Mouse (Mus musculus): Measurements from ENCODE around the gene Foxo1. TPM values are rescaled to one million over a fixed set of nuclear protein-coding genes. Genes with fewer than 3 reads are reported as not detected.

Foxo1 gene
- 10 to 100 TPM; 22.5 to 24.5 TPM for total RNA-seq (2021)
- long read RNA-seq, full-length matches to known transcripts: 41 of 58 reads
- long read RNA-seq, partial matches to known transcripts: 15 of 58 reads
- long read RNA-seq, other reads (novel, unspliced or antisense): 2 of 58 reads

DNA sequence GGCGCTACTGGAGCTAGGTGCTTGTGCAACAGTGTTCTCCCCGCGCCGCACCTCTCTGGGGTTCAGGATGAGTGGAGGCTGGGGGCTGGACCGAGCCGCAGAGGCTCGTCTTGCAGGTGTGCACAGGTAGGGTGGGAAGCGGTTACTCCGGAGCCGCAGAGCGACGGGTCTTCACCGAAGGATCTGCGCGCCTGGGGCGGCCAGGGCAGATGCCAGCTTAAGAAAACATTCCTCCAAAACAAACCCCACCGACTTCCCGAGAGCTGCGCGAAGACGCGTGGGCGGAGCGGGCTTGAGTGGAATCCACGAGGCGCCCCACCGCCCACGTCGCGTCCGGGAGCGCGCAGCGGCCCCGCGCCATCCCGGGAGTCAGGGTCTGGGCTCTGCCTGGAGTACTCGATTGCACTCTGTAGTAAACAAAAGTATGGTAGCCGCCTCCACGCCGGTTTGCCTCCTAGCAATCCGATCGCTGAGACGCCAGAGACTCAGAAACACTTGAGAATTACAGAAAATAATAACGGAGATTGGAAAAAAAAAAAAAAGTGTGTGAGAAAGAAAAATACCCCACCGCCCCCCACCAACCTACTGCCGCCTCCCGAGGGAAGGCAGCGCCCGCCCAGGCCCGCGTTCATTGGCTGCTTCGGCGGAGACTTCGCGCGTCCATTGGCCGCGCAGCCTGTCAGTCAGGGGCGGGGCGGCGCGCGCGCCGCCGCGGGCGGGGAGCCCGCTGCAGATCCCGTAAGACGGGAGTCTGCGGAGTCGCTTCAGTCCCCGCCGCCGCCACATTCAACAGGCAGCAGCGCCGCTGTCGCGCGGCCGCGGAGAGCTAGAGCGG is at the start of gene Foxo1:
Gene Foxo1 (plus strand): TSS at position 685 of the 835 bp plus-strand sequence.
- DNase-seq (ENCODE audit: low spot score in 2 of 2): peak; percentile 65 to 91

DNA sequence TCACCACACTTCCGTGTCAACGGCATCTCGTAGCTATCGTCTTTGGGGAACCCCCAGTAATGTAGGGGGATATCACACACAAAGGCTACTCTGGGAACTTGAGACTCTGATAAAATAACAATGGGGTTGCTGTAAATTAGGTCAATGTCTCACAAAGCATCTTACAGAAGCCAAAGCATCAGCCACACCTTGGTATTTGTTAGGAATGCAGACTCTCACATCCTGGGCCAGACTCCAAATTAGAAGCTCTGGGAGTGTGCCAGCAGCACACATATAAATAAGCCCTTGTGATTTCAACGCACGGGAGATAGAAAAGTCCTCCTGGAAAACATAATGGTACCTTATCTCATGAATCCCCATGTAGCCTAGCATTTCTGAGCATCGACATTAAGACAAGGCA is 49.3 kb upstream of the Foxo1 start:
- no peak for DNase-seq (ENCODE audit: low spot score in 2 of 2)

DNA sequence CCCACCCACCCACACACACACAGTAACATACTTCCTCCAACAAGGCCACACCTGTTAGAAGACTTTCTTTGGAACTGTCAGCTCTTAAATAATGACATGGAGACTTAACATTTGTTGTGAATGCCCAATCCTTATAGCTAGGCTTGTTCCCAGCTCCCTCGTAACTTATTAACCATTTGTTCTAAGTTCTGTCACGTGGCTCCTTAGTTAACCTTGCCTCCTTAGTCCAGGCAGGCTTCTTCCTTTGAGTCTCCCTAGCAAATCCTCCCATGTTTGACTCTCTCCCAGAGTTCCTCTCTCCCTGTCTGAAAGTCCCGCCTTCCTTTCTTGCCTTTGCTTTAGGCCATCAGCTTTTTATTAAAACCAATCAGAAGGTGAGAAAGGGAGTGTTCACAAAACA is 47.1 kb upstream of the Foxo1 start:
- DNase-seq (ENCODE audit: low spot score in 2 of 2): no peak

DNA sequence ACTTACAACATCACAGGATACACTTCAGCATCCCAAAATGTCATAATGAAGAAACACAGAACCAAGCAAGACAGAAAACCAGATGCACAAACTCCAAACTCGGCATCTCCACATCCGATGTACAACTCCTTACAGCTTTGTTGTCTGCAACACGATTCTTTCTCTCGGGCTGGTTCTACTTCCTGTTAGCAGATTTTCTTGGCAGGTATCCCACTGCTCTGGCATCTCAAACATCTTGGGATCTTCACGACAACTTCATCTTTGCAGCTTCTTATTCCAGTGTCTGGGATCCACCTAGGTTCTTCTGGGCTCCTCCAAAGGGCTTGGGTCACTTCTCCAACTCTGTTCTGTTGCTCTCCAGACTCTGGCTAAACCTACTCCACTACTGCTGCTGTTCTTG is 46.2 kb upstream of the Foxo1 start:
- DNase-seq (ENCODE audit: low spot score in 2 of 2): no peak

DNA sequence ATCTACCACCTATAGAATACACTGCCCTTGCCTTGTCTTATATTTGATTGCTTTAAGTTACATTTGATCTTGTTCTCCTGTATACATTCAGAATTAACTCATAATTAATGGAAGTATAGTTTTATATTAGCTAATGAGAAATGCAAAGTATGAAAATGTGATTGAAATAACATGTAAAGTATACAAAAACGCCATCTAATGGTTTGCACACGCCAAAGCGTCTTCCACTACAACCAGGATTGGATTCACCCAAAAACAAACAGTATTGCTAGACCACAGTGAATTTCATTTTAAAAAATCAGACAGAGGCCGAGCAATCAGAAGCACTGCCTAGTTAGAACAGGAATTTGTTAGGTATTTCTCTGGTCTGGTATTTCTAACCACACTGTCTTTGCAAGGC is 31.6 kb upstream of the Foxo1 start:
- DNase-seq (ENCODE audit: low spot score in 2 of 2): no peak

DNA sequence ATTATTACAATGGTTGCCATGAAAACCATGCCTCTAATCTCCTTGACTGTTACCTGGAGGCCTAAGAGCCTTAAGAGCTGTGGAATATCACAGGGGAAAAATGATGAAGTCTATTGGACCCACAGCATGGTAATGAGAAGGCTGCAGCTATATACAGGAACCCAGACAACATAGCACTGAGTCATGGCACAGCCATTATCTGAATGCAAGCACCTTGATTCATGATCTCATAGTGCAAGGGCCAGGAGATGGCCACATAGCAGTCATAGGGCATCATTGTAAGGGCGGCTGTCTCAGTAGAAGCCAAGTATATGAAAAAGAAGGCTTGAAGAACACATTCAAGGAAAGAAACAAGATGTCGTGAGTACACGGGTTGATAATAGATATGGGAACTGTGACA is 31.0 kb upstream of the Foxo1 start:
- no peak for DNase-seq (ENCODE audit: low spot score in 2 of 2)

DNA sequence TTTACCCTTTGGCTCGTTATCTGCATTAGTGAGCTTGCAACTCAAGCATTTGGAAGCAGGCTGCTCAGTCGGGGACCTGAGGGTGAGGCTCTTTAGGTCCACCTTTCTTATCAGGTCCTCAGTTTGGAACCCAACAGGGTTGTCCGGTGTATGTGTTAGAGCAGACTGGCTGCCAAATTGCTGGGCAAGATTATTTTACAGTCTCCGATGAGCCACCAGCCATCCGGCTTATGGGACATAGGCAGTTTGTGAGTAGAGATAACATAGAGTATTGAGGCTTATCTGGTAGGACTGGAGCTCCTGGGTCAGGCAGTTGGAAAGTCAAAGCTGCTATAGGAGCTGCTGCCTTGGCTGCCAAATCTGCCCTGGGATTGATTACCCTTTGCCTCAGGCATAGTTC is 27.1 kb upstream of the Foxo1 start:
- no peak for DNase-seq (ENCODE audit: low spot score in 2 of 2)

DNA sequence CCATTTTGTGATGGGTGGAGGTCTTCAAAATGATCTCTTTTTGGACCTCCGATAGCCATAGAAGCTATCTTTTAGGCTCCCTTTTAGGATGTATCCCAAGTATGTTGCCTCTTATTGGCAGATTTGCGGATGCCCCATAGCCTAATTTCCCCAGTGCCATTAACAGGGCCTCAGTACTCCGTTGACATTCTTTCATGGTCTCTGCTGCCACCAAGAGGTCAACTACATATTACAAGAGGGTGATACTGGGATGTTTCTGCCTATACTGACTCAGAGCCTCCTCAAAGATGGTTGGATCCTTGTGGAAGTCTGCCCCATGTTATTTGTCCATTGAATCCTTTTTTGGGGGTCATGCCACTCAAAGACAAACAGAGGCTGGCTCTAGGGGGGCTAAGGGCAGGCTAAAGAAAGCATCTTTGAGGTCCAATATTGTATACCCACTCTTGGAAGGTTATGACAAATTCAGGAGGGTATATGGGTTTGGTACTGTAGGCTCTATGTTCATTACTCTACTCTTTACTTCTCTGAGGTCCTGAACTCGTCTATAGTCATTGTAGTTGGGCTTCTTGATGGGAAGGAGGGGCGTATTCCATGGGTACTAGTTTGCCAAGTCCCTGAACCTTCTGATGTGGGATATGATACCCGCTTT is 25.6 kb upstream of the Foxo1 start:
- DNase-seq (ENCODE audit: low spot score in 2 of 2): peak; percentile 71 to 93

DNA sequence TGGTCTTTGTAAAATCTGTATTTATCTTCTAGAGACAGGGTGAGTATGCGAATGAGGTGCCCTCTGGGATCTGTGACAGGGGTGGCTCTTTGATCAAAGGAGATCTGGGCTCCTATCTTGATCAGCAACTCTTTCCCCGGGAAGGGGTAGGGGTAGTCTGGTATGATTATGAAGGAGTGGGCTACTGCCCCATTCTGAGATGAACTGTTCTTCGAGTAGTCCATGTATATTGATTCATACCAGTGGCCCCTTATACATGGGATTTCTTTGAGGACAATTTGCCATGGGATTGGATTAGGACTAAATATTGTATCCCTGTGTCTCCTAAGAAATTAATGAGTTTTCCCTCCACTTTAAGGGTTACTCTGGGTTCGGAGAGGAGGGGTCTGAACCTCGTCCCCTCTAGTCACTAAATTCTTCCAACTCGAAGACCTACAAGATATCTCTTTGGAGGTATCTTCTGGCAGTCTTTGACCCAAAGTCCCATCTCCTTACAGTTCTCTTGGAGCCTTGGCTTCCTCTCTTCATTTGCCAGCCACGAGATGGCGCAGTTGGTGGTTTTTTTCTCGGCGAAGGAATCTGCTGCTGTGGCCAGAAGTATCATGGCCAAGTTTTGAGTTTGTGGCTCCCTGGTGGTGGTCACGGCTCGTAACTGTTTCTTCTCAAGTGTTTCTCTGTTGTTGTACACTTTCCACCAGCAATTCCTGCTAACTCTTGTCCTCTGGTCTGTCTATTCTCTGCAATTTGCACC is 24.7 kb upstream of the Foxo1 start:
- DNase-seq (ENCODE audit: low spot score in 2 of 2): no peak

DNA sequence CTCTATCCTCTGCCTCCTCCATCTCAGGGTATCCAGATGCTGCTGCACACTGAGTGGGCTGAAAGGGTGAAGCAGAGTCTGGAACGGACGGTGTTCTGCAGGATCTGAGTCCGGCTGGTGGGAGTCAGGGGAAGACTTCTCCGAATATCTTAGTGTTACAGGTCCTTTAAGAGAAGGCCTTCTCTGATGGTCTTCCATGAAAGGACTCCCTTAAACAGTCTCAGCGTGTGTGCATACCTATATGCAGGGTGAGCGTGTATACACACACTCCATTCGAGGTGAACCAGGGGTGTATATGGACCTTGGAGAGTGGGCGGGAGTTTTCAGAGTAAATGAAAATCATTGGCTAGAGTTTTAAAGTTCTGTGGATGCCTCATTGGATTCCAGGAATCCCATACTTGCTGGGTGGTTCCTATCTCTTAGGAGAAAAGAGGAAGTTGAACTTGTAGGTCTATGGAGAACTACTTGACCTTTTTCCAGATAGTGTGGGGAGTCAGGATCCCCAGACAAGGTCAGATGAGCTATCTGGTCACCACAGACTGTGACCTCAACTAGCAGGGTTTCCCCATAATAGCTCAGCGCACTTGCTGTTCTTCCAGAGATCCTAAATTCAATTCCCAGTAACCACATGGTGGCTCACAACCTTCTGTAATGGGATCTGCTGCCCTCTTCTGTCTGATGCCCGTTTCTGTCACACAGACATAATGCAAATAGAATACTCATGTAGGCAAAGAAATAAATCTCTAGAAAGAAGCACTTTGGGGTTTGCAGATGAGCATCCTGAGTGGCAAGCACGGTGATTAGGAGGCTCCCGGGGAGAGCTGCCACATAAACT is 21.9 kb upstream of the Foxo1 start:
- no peak for DNase-seq (ENCODE audit: low spot score in 2 of 2)

DNA sequence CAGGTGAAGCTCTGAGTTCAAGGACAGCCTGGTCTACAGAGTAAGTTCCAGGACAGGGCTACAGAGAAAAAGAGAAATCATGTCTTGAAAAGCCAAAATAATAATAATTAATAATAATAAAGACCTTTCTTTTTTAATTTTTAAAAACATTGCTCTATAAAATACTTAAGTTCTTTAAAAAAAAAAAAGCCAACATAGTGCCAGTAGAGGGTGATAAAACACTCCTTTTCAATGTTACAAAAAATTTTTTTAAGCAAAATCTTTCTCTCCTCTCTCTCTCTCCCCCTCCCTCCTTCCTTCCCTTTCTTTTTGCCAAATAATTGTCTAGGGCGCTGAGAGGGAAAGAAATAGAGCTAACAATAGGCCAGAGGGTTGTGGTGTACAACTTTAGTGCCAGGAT is 17.0 kb upstream of the Foxo1 start:
- no peak for DNase-seq (ENCODE audit: low spot score in 2 of 2)

DNA sequence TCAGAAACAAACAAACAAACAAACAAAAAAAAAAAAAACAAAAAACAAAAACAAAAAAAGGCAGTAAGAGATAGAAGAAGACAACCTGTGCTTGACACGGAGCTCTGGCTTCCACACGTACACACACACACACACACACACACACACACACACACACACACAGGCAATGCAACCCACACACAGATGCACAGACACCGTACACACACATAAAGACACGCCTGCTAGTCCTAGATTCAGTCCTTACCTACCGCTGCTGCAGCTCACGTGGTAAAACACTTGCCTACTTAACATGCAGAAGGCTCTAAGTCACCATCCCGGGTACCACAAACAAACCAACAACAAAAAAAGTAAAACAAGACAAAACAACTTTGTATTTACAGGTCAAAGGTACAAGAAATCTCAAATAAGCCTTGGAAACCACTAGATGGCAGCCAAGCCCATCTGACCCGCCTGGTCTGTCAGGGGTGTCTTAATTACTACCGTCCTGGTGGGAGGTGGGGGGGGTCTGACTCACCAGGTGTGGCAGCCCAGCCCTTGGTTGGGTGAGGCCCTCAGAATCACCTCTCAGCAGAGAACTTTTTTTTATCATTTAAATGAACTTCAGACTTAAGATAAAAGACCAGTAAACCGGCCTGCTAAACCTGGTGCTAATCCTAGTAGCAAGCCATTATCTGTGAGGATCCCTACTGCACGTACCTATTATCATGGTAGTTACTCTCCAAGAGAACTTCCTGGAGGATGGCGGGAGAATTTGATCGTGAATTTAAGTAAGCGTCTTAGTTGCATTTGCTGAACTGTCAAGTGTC is 14.3 kb upstream of the Foxo1 start:
- peak in 1 of 2 experiments; percentile 25 for DNase-seq (ENCODE audit: low spot score in 2 of 2)

DNA sequence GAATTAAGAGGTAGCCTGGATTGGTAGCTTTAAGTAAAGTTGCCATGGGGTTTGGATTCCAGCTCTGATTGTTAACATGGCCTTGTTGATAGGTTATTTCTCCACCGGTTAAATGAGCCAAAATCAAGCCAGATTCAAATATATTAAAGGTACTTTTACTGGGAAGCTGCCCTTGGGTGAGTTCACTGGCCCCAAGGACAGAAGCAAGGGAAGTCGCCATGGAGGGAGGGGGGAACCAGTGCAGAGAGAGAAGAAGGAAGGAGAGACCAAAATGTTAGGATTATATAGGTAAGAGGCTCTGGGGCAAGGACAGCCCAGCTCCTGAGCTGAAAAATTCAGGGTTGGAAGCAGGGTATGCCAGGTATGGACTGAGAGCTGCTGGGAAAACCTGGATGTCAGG is 13.6 kb upstream of the Foxo1 start:
- no peak for DNase-seq (ENCODE audit: low spot score in 2 of 2)

DNA sequence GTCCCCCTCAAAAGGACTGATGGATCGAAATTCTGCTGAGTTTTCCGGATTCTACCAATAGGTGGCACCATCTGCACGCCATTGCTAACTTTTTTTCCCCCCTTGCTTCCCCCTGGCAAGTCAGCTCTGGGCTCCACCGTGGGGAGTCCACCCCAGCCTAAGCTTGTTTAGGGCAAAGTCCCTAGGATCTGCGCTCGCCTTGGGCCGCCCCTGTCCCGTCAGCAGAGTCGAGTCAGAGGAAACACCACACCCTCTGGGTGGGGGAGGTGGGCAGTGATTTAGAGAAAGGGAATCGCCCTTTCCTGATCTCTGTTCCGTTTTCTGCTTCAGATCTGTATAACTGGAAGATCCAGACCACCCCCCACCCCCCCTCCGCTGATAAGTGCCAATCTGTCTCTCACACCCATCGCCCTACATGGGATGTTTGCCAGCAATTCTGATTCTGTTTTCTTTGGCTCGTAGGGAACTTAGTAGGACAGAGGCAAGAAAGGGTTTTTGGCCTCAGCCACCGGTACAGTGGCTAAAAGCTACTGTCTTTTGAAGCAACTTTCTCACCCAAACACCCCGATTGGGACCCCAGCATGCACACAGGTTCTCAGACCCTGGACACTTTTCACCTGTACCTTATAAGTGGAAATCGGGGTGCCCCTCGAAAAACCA is 10.2 kb upstream of the Foxo1 start:
- DNase-seq (ENCODE audit: low spot score in 2 of 2): peak in 1 of 2 experiments; percentile 55

DNA sequence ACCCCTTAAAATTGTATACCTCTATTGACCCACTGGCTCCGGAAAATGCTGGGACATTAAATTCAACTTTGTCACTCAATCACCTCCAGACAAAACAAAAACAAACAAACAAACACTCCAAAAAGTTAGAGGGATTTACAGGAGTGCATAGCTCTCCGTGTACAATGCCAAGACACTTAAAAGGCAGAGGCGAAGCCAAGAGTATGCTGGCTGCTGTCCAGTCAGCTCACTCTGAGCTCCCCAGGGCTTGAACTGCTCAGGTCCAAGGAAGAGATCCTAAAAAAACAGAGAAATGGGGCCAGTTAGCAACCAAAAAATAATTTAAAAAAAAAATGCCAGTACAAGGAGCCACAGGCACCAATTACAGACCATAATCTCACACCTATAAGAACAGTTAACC is 9.6 kb upstream of the Foxo1 start:
- no peak for DNase-seq (ENCODE audit: low spot score in 2 of 2)

DNA sequence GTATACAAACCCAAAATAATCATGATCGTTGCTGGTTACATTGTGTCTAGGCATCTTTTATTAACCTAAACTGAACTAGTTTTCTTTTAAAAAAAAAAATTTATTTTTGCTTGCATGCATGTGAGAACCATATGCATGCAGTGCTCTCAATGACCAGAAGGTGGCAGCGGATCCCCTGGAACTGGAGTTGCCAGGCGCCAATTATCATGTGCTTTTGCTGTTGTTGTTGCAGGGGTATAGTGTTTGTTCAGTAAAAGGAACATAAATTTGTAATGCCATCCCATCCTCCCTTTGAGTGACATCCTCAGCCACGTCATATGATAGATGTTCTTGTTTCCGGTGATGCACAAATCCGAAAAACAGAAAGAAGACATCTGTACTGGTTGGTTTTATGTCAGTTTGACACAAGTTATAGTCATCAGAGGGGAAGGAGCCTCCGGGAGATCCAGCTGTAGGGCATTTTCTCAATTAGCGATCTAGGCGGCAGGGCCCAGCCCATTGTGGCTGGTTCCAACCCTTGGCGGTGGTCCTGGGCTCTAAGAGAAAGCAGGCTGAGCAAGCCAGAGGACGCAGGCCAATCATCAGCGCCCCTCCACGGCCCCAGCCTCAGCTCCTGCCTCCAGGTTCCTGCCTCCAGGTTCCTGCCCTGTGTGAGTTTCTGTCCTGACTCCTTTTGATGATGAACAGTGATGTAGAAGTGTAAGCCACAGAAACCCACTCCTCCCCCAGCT is 5.5 kb upstream of the Foxo1 start:
- DNase-seq (ENCODE audit: low spot score in 2 of 2): peak; percentile 53 to 89

DNA sequence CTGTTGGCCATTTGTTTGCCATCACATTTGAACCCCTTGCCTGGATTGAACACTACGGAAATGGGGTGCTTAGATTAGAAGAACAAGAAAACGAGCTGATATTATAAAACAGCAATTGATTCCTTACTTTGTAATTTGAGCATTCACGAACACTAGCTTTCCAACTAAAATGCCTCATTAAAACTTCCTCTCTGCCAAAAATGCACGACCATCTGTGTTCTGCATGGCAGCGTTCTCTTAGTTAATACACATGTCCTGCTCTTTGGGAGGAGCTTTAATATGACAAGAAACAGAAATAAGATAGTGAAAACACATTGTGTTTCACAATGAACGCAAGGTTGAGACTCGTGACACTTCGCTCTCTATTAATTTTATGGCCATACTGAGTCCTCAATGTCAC is 3.8 kb upstream of the Foxo1 start:
- peak; percentile 71 to 86 for DNase-seq (ENCODE audit: low spot score in 2 of 2)

DNA sequence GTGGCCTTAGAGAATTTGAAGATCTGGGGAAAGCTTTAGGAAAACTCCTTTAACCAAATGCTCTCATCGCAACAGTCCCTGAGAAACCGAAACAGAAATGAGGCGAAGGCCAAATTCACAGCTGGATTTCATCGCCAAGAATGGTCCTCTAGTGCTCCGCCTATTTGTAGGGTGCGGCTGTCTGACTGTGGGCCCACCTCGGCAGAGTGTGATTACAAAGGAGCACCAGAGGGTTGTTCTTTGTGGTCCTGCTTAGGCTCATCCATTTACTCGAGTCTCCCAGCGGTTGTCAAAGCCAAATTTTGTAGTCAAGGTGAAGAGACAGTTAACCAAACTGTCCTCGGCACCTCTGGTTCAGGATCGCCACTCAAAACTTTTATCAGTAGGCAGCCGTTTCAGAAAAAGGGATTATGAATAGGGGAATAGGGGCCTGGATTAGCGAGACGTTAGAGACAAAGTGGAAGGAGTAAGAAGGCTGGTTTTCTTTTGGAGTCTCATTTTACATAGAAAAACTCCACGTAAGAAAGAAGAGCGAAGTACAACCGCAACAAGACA is 1.5 kb upstream of the Foxo1 start:
- no peak for DNase-seq (ENCODE audit: low spot score in 2 of 2)

DNA sequence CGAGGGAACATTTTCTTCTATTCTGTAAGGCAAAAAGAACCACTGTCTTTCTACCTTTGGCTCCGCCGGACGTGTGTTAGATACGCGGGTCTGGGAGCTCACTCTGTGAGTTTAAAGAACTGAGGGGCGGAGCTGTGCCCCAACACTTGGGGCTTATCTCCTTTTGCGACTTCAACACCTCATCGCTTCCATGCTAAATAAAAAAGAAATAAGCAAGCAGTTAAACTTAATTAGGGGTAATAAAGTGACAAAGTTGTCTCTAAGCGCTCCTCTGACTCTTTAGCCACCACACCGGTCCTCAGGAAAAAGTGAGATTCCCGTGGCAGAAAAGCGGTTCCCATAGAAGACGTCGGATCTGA is 864 bp upstream of the Foxo1 start:
- no peak for DNase-seq (ENCODE audit: low spot score in 2 of 2)
